Mouse (Mus musculus) MEL (cell line): ENCODE measurements around the gene Ogfod1. TPM values are rescaled to one million over a fixed set of nuclear protein-coding genes. Genes with fewer than 3 reads are reported as not detected.

Source experiments
- DNase-seq: peaks from one replicate; pipeline ENCODE4 v3.0.0; 2011; ENCODE audit warnings: low read depth, low spot score
- H3K27ac ChIP-seq: 2 replicates; pipeline ENCODE4 v1.5.1; 2012; ENCODE audit warnings: low read depth, mild to moderate bottlenecking, control low read depth, low read length, moderate library complexity; ENCODE audit not compliant: control insufficient read depth
- H3K27me3 ChIP-seq, 2 experiments: fragments of 150-350 bp in 1 of 2; sonication (generic) in 1 of 2; 2 replicates each; pipeline ENCODE4 v1.6.1; 2012; ENCODE audit warnings: low read length in 2 of 2, mild to moderate bottlenecking in 2 of 2, improper control_type of control experiment in 1 of 2, moderate library complexity in 1 of 2; ENCODE audit not compliant: insufficient read depth in 2 of 2, control insufficient read depth in 1 of 2
- H3K36me3 ChIP-seq, 2 experiments: 2 replicates each; pipeline ENCODE4 v1.6.1; 2012 to 2014; ENCODE audit warnings: low read length in 2 of 2, improper control_type of control experiment in 1 of 2, inconsistent platforms in 1 of 2, mild to moderate bottlenecking in 1 of 2; ENCODE audit not compliant: insufficient read depth in 2 of 2, control insufficient read depth in 1 of 2
- H3K4me1 ChIP-seq, 2 experiments: fragments of 150-350 bp in 1 of 2; sonication (generic) in 1 of 2; 2 replicates each; pipeline ENCODE4 v1.6.1; 2012; ENCODE audit warnings: low read length in 2 of 2, improper control_type of control experiment in 1 of 2, mild to moderate bottlenecking in 1 of 2; ENCODE audit not compliant: insufficient read depth in 2 of 2, control insufficient read depth in 1 of 2
- H3K4me3 ChIP-seq, 2 experiments: fragments of 150-350 bp in 1 of 2; sonication (generic) in 1 of 2; 2 replicates each; pipeline ENCODE4 v1.5.1; 2012; ENCODE audit warnings: low read depth in 2 of 2, low read length in 2 of 2, mild to moderate bottlenecking in 2 of 2, moderate library complexity in 2 of 2, control low read depth in 1 of 2, improper control_type of control experiment in 1 of 2; ENCODE audit not compliant: control insufficient read depth in 1 of 2, insufficient read depth in 1 of 2
- H3K79me2 ChIP-seq: 2 replicates; pipeline ENCODE4 v1.6.1; 2012; ENCODE audit warnings: mild to moderate bottlenecking, low read length, moderate library complexity; ENCODE audit not compliant: control insufficient read depth, poor library complexity, insufficient read depth
- H3K9ac ChIP-seq: 2 replicates; pipeline ENCODE4 v1.6.1; 2012; ENCODE audit warnings: low read depth, mild to moderate bottlenecking, control low read depth, low read length, moderate library complexity; ENCODE audit not compliant: control insufficient read depth, poor library complexity, severe bottlenecking
- H3K9me3 ChIP-seq: fragments of 150-350 bp; sonication (generic); replicated peaks from 2 replicates; pipeline ENCODE4 v1.6.1; 2012; ENCODE audit warnings: mild to moderate bottlenecking, low read length, improper control_type of control experiment, moderate library complexity; ENCODE audit not compliant: insufficient read depth
- CHD1 ChIP-seq: IDR thresholded peaks from 2 replicates; pipeline ENCODE4 v1.6.1; 2012; ENCODE audit warnings: low read depth, mild to moderate bottlenecking, inconsistent platforms, low read length, improper control_type of control experiment
- CHD2 ChIP-seq: IDR thresholded peaks from 2 replicates; pipeline ENCODE4 v1.6.1; 2011; ENCODE audit warnings: low read length, improper control_type of control experiment
- CTCF ChIP-seq, 3 experiments: IDR thresholded peaks in 2 of 3; conservative IDR thresholded peaks in 1 of 3; 2 replicates each; pipeline ENCODE4 v1.5.1; 2011 to 2012; ENCODE audit warnings: low read length in 3 of 3, low read depth in 2 of 3, mild to moderate bottlenecking in 2 of 3, improper control_type of control experiment in 1 of 3, inconsistent platforms in 1 of 3, mixed read lengths in 1 of 3, moderate library complexity in 1 of 3; ENCODE audit not compliant: control insufficient read depth in 1 of 3, insufficient read depth in 1 of 3, poor library complexity in 1 of 3, severe bottlenecking in 1 of 3
- ELF1 ChIP-seq: IDR thresholded peaks from 2 replicates; pipeline ENCODE4 v1.6.1; 2014; ENCODE audit warnings: low read depth, mild to moderate bottlenecking, inconsistent platforms, low read length, improper control_type of control experiment, moderate library complexity
- EP300 ChIP-seq, 2 experiments: IDR thresholded peaks; 2 replicates each; pipeline ENCODE4 v1.6.1; 2011; ENCODE audit warnings: improper control_type of control experiment in 2 of 2, low read length in 2 of 2, low read depth in 1 of 2, mild to moderate bottlenecking in 1 of 2
- ETS1 ChIP-seq: IDR thresholded peaks from 2 replicates; pipeline ENCODE4 v1.6.1; 2012; ENCODE audit warnings: low read depth, mild to moderate bottlenecking, inconsistent platforms, low read length, improper control_type of control experiment, moderate library complexity
- GABPA ChIP-seq: IDR thresholded peaks from 2 replicates; pipeline ENCODE4 v1.6.1; 2012; ENCODE audit warnings: low read depth, mild to moderate bottlenecking, inconsistent platforms, low read length, improper control_type of control experiment, moderate library complexity
- HCFC1 ChIP-seq: IDR thresholded peaks from 2 replicates; pipeline ENCODE4 v1.6.1; 2012; ENCODE audit warnings: low read depth, mild to moderate bottlenecking, inconsistent platforms, low read length, improper control_type of control experiment, moderate library complexity
- KAT2A ChIP-seq: conservative IDR thresholded peaks from 2 replicates; pipeline ENCODE4 v1.6.1; 2012; ENCODE audit warnings: low read depth, low read length, improper control_type of control experiment, inconsistent platforms
- MAFK ChIP-seq: IDR thresholded peaks from 2 replicates; pipeline ENCODE4 v1.6.1; 2011; ENCODE audit warnings: low read depth, mild to moderate bottlenecking, low read length, improper control_type of control experiment, borderline replicate concordance
- MAZ ChIP-seq: IDR thresholded peaks from 2 replicates; pipeline ENCODE4 v1.6.1; 2012; ENCODE audit warnings: low read depth, mild to moderate bottlenecking, inconsistent platforms, low read length, improper control_type of control experiment
- MEF2A ChIP-seq: IDR thresholded peaks from 2 replicates; pipeline ENCODE4 v1.6.1; 2014; ENCODE audit warnings: low read depth, mild to moderate bottlenecking, inconsistent platforms, low read length, improper control_type of control experiment; ENCODE audit not compliant: poor library complexity, insufficient replicate concordance, severe bottlenecking; ENCODE audit errors: extremely low read depth
- POLR2AphosphoS2 ChIP-seq: IDR thresholded peaks from 2 replicates; pipeline ENCODE4 v1.6.1; 2011; ENCODE audit warnings: low read length, improper control_type of control experiment
- POLR2AphosphoS5 ChIP-seq: IDR thresholded peaks from 2 replicates; pipeline ENCODE4 v1.6.1; 2012; ENCODE audit warnings: low read depth, borderline replicate concordance, mild to moderate bottlenecking, inconsistent platforms, low read length, moderate library complexity, mixed read lengths
- TCF12 ChIP-seq: IDR thresholded peaks from 2 replicates; pipeline ENCODE4 v1.6.1; 2014; ENCODE audit warnings: low read depth, mild to moderate bottlenecking, inconsistent platforms, low read length, improper control_type of control experiment, moderate library complexity
- UBTF ChIP-seq: IDR thresholded peaks from 2 replicates; pipeline ENCODE4 v1.6.1; 2012; ENCODE audit warnings: low read depth, mild to moderate bottlenecking, inconsistent platforms, low read length, improper control_type of control experiment, moderate library complexity, borderline replicate concordance; ENCODE audit not compliant: insufficient read depth
- ZC3H11A ChIP-seq: IDR thresholded peaks from 2 replicates; pipeline ENCODE4 v1.6.1; 2012; ENCODE audit warnings: low read depth, mild to moderate bottlenecking, inconsistent platforms, low read length, improper control_type of control experiment
- ZKSCAN1 ChIP-seq: IDR thresholded peaks from 2 replicates; pipeline ENCODE4 v1.6.1; 2012; ENCODE audit warnings: low read depth, mild to moderate bottlenecking, inconsistent platforms, low read length, improper control_type of control experiment, moderate library complexity
- ZNF384 ChIP-seq: IDR thresholded peaks from 2 replicates; pipeline ENCODE4 v1.6.1; 2012; ENCODE audit warnings: low read depth, mild to moderate bottlenecking, inconsistent platforms, low read length, improper control_type of control experiment
- polyA plus RNA-seq, 2 experiments: library from polyadenylated mRNA; stranded (reverse) in 1 of 2; unstranded in 1 of 2; fragments of >175 nt in 1 of 2; fragments of >200 nt in 1 of 2; gene quantifications; 2 replicates each; pipeline versions ENCODE4 v1.2.1 to v1.2.4; 2012; ENCODE audit warnings: low replicate concordance in 2 of 2, low read depth in 1 of 2; ENCODE audit not compliant: insufficient read length in 2 of 2, insufficient read depth in 1 of 2, missing spikeins in 1 of 2
- total RNA-seq: library from RNA; depleted of rRNA; stranded (reverse); fragments of 300-350 nt; gene quantifications from 2 replicates; pipeline ENCODE4 v1.2.3, GENCODE M21; 2012

The Ogfod1 gene
- total and polyA plus RNA-seq, 3 experiments, result 16.3 to 30.0 TPM; not detected in 1

DNA sequence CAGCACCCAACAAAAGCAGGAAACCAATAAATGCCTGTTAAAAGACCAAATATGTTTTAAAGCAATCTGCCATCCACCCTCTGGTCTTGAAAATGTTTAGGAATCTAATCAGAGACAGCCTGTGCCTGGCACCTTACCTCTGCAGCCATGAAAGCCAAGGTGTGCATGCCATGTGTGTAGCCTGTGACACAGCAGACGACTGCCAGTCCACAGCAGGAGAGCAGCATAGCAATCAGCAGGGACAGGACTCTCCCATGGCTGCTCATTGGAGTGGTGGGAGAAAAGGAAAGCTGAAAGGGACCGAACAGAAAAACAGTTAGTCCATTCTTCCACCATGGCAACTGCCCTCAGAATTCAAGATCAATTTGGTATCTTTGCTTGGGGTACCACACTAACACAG, 38.0 kb upstream of the Ogfod1 start:
- Histone ChIP-seq H3K27ac (no peak overlapping the region), H3K79me2 (no peaks in the 10 kb centered on the region), H3K9me3 (no peaks in the 10 kb centered on the region), H3K4me1 (no peaks in the 10 kb centered on the region), H3K9ac (no peak overlapping the region), H3K4me3 (no peak overlapping the region), H3K36me3 (peaks cover 0 to 15% of the 10 kb centered on the region in 2 experiments; a peak in 2 of 4 replicates), H3K27me3 (no peaks in the 10 kb centered on the region)
- TF ChIP-seq MAFK (no peak), UBTF (no peak), KAT2A (no peak), TCF12 (no peak), GABPA (no peak), MEF2A (no peak), ZC3H11A (no peak), ZKSCAN1 (no peak), ELF1 (no peak), POLR2AphosphoS2 (no peak), MAZ (no peak), CHD1 (no peak), EP300 (IDR thresholded peaks at IDR 0.05; ENCODE audit: low read depth in 1 of 2, low read length in 2 of 2) (no peak), CTCF (IDR thresholded peaks at IDR 0.05 in 2 of 3, conservative IDR thresholded peaks at IDR 0.05 in 1 of 3; ENCODE audit: control insufficient read depth in 1 of 3, insufficient read depth in 1 of 3, low read depth in 2 of 3, low read length in 3 of 3, poor library complexity in 1 of 3, severe bottlenecking in 1 of 3) (no peak), CHD2 (no peak), POLR2AphosphoS5 (no peak)
- no peak for DNase-seq

DNA sequence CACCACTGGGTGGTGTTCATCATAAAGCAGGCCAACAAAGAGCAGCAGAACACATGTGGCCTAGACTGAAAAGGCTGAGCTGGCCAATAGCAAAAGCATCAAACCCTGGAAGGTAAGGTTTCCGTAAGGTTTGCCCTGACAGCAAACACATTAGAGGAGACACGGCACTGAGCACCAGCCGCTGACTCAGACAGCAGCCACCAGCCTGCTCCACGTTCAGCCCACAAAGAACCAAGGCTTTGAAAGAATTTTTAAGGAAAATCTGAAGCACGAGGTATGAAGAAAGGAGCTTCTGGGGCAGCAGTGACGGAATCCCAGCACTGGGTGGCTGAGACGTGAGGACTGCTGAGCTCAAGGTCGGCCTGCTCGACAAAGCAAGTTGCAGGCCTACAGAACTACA, 32.9 kb upstream of the Ogfod1 start:
- H3K36me3 ChIP-seq, result peaks cover 0 to 14% of the 10 kb centered on the region in 2 experiments; a peak in 3 of 4 replicates

More for the DNA sequence above, 32.9 kb upstream of the Ogfod1 start:
- Histone ChIP-seq H3K79me2 (peaks cover 20% of the 10 kb centered on the region), H3K27ac (no peak overlapping the region), H3K9ac (no peak overlapping the region), H3K27me3 (no peaks in the 10 kb centered on the region), H3K4me3 (no peak overlapping the region), H3K4me1 (no peaks in the 10 kb centered on the region; a peak in 1 of 4 replicates), H3K9me3 (no peaks in the 10 kb centered on the region)
- TF ChIP-seq KAT2A (no peak), ETS1 (no peak), HCFC1 (no peak), ZNF384 (no peak), MAFK (no peak)
- no peak for DNase-seq
